Mouse (Mus musculus) layer of hippocampus, adult 2 months (tissue): Measurements from ENCODE around the gene Morn1. TPM values are rescaled to one million over a fixed set of nuclear protein-coding genes. Genes with fewer than 3 reads are reported as not detected.
A peak's percentile ranks its signal among the peaks of the same experiment; 100 is the strongest.

ENCODE experiments used
- DNase-seq, 2 experiments: peaks; one replicate each; pipeline ENCODE4 v3.0.0; 2022; ENCODE audit warnings: low spot score in 2 of 2
- H3K27ac ChIP-seq: fragments of 200-600 bp; 2 replicates; pipeline ENCODE4 v1.8.1; 2022
- H3K4me3 ChIP-seq: fragments of 200-600 bp; 2 replicates; pipeline ENCODE4 v1.8.1; 2022; ENCODE audit warnings: mild to moderate bottlenecking
- CTCF ChIP-seq: fragments of 200-600 bp; conservative IDR thresholded peaks from 2 replicates; pipeline ENCODE4 v1.8.1; 2022; ENCODE audit warnings: antibody characterized with exemption, mild to moderate bottlenecking, moderate library complexity
- long read RNA-seq, 2 experiments: library from polyadenylated mRNA; stranded (forward); transcript quantifications; one replicate each; pipeline ENCODE4 v2.0.0; 2021; ENCODE audit warnings: borderline mapping rate in 2 of 2
- total RNA-seq, 2 experiments: library from RNA; stranded (reverse); gene quantifications; 2 replicates each; pipeline ENCODE4 v1.2.3; 2021

Morn1 gene
- total RNA-seq, result 10 to 100 TPM; 11.8 to 14.0 TPM
- long read RNA-seq, experiment 1, partial matches to known transcripts, result 2 of 7 reads
- long read RNA-seq, experiment 1, other reads (novel, unspliced or antisense), result 5 of 7 reads
- long read RNA-seq, experiment 2, partial matches to known transcripts, result 4 of 10 reads
- long read RNA-seq, experiment 2, other reads (novel, unspliced or antisense), result 4 of 10 reads

DNA sequence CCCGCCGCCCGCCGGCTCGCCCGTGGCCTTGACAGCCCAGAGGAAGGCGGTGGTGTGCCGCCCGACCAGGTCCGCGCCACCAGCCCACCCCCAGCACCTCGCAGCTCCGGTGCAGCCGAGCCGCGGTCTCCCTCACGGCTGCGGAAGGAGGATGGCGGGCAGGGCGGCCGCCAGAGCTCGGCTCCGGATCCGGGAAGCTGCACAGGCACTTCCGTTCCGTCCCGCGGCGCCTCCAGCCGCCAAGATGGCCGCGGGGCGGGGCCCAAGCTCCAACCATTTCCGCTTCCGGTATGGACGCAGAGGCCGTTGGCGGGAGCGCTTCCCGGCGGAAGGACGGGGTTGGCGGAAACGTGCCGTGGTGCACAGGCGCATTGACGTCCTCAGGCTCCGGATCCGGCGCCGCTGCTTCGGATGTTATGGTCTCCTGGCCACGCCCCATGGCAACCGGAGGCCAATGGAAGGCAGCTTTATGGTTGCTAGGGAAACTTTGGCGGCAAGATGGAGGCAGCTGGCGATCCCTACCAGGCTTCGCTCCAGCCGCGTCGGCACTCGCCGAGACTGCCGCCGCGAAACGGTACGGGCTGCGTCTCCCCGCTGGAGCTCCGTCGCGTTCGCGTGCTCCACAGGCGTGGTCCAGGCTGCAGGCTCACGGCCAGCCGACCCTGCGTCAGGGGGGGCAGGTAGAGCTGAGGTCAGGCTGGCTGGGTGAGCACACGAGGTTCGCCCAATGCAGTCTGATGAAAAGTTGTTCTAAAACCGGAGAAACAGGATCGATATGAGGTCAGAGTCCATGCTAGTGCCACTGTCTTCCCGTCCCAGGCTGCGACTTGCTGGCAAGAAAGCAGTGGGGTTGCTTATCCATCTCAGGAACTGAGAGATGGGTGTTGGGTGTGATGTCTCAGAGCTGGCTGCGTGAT is at the start of gene Morn1, which contains the start of gene Rer1:
Gene Morn1, plus strand, starts transcription at position 470 of the 917 bp plus-strand sequence.
Gene Rer1, minus strand, starts transcription at position 275 of the 917 bp plus-strand sequence.
- DNase-seq, result peak; percentile 100
- TF ChIP-seq CTCF, result no peak
- peak within 1 kb of the TSS; percentile 96 for H3K4me3 ChIP-seq
- peak within 1 kb of the TSS; percentile 93 for H3K27ac ChIP-seq

DNA sequence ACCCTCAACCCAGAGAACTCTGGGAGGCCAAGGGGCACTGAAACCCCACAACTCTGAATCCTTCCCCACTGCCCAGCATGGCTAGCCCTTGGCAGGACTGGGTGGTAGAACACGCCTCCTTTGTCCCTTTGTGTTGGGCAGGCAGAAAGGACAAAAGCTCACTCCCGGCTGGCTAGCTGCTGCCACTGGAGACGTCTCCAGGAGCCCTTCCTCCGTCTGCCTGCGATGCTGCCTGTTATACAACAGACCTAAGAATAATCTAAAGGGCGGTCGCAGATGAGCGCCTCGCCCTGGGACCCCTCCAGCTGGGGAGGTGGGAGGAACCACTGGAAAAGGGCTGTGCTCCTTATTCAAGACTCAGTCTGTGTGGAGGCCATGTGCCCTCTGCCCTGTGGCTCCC is 46.2 kb upstream of the Morn1 start:
- H3K27ac ChIP-seq, result peak overlapping the region; percentile 84
- H3K4me3 ChIP-seq, result peak overlapping the region; percentile 34
- no peak for DNase-seq
- no peak for TF ChIP-seq CTCF

DNA sequence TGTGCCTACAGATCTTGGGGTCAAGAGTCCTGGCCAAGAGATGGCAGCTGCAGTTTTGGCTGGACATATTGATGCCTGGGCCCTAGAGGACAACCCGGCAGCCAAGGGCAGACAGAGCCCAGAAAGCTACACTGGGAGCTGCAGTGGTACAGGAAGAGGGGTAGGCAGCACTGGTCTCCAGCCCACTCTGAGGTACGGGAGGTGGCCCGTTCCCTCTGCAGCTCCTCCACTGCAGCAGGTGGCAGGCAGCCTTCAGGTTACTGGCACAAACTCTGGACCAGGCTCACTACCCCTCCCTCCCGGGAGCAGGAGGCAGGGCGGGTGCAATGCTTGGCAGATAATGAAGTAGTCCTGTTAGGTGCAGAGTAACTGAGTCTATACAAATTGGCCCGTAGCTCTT is 45.7 kb upstream of the Morn1 start:
- peak overlapping the region; percentile 34 for H3K4me3 ChIP-seq
- peak overlapping the region; percentile 84 for H3K27ac ChIP-seq
- DNase-seq, result no peak
- no peak for TF ChIP-seq CTCF

DNA sequence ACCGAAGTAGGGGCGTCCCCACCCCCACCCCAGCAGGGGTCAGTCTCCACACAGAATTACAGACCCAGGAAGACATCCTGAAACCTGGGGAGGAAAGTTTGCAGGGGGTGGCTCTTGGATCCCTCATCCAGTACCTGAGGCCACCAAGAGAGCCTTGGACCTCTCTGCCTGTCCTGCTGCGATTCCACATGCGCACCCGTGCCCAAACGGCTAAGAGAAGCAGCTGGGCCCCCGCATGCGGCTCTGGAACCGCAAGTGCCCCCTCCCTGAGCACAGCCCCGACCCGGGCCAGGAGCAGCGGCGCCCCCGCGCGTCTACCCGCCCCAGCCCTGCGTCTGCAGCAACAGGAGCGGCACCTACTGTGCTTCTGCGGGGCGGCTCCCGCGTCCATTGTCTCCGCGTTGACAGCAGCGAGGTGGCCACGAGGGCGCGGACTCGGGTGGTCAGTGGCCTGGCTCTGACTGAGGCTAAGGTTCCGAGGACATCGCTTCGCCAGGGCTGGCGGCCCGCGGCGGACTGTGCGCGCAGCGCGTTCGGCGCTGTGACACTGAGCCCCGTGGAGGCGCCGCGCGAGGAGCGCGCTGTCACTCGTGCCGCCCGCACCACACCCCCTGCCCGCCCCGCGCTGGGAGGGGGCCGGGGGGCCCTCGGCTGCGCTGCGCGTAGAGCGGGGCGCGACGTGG is 43.6 kb upstream of the Morn1 start:
- no peak; the same call in none of the 2 replicates for TF ChIP-seq CTCF
- H3K27ac ChIP-seq, result peak overlapping the region; percentile 85
- DNase-seq, result peak in 1 of 2 experiments; percentile 53

DNA sequence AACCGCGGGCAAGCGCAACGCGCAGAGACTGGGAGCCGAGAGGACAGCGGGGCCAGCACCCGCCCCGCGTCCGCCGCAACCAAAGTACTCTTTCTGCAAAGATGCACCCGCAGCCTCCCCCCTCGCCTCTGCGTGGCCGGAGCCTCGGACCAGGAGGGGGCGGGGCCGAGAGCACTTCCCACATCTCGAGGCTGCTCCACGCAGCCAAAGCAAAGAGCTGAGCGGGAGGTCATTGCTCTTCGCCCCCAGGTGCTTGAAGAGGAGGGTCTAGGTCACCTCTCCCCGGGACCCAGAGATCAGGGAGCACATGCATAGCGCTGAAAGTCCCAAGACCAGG is 43.1 kb upstream of the Morn1 start:
- DNase-seq, result no peak
- H3K27ac ChIP-seq, result peak overlapping the region; percentile 85
- peak overlapping the region; percentile 63 for H3K4me3 ChIP-seq
- no peak for TF ChIP-seq CTCF

More for the DNA sequence above, 43.6 kb upstream of the Morn1 start:
- H3K4me3 ChIP-seq, result peak overlapping the region; percentile 63

DNA sequence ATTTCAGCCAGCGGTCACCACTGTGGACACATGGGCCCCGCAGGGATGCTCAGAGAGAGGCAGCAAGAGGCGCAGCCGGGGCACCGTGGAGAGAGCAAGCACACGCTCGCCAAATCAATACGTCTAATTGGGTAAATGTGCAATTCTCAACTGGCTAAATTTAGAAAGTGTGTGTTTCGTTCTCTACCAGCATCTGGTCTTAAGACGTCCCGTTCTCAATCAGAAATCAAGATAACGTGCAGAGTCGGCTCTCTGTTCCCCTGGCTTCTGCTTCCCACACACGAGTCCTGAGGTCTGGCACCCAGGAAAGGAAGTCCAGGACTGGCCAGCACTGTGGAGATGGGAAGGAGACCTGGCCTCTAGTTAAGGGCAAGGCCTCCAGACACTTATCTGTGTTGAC is 39.7 kb upstream of the Morn1 start:
- TF ChIP-seq CTCF, result no peak
- H3K27ac ChIP-seq, result peak overlapping the region; percentile 24; the same call in 1 of the 2 replicates

DNA sequence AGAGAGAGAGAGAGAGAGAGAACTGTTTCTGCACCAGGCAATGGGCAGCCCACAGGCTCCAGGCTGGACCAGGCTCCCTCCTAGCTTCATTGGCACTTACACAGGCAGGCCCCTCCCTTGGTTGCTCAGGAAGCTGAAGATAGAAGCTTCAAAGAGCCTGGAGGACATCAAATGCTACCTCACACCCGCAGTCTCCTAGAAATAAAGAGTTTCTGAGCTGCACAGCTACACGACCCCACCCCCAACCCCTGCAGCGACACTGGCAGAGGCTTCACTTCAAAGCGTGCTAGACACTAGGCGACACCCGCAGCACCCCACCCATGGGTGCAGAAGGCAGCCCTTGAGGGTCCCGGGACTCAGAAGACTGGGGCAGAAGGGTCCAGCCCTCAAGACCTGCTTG is 36.3 kb upstream of the Morn1 start:
- Histone ChIP-seq H3K27ac (no peak overlapping the region), H3K4me3 (no peak overlapping the region)
- no peak for TF ChIP-seq CTCF
- DNase-seq, result no peak

More for the DNA sequence above, 39.7 kb upstream of the Morn1 start:
- no peak overlapping the region for H3K4me3 ChIP-seq
- DNase-seq, result no peak

DNA sequence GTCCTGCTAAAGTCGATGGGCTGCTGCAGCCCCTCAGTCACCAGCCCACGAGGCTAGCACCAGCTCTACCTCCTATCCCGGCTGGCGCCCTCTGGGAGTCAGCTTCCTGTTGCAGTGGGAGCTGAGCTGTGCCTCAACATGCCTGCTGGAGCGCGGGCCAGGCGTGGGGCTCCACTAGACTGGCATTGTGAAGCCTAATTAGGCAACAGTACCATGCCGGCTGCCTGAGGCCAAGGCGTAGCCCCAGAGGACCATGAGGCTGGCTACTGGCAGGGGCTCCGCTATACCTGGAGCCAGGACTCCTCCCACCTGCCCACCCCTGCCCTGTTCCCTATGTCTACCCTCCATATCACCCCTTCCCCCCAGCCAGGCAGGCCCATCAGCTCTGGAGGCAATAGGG is 29.7 kb upstream of the Morn1 start, which contains the start of gene Plch2:
Gene Plch2, minus strand, starts transcription at position 61 of the 400 bp plus-strand sequence.
- Histone ChIP-seq H3K4me3 (no peak within 1 kb of the TSS), H3K27ac (no peak within 1 kb of the TSS)
- no peak for TF ChIP-seq CTCF
- no peak for DNase-seq

DNA sequence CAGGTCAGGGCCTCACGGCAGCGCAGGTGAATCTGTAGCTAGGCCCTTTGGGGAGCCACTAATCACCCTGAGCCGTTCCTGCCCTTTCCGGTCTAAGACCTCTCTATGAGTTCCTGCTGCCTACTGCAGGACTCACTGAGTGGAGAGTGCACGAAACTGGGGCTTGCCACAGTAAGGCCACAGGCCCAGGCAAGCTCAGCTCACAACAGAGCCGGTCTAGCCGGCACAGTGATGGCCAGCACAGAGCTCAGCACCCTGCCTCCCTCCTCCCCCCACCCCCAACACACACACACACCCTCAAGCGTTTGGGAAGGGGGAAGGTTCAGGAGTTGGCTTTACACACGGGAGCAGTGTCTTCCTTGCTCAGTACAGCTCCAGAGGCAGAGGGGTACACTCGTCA is 28.1 kb upstream of the Morn1 start:
- Histone ChIP-seq H3K4me3 (no peak overlapping the region), H3K27ac (no peak overlapping the region)
- no peak for TF ChIP-seq CTCF
- no peak for DNase-seq

DNA sequence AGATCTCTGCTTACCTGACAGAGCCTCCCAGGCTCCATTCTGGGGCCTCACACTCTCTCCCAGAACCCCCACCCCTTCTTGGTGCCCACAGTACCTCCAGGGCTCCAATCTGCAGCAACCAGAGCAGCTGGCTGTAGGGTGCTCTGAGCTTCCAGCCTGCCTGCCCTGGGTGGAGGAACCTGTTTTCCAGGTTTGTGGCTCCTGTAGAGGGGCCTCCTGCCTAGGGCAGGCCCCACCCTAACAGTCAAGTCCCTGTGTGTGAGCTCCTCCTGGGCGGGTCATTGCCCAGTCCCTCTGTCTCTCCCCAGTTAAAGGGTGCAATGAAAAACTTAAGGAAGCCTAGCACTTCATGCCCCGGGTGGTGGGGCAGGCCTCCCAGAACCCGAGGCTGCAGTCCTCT is 22.5 kb upstream of the Morn1 start:
- no peak for TF ChIP-seq CTCF
- Histone ChIP-seq H3K4me3 (no peak overlapping the region), H3K27ac (no peak overlapping the region)
- no peak for DNase-seq

DNA sequence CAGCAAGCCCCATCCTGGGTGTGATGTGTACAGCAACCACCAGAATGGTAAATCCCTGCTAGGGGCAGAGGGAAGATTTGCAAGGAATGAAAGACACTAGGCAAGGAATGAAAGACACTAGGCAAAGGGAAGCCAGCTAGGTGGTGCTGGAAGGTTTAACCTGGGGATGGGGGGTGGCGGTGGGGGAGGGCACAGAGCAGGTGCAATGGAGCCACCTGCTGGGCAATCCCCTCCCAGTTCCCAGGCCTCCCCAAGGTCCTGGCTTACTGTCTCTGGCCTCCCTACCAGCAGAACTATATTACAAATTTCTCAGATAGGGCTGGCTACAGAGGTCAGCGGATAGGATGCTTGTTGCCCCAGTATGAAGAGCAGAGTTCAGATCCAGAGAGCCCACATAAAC is 21.9 kb upstream of the Morn1 start:
- TF ChIP-seq CTCF, result peak; percentile 30
- DNase-seq, result no peak
- H3K4me3 ChIP-seq, result no peak overlapping the region

DNA sequence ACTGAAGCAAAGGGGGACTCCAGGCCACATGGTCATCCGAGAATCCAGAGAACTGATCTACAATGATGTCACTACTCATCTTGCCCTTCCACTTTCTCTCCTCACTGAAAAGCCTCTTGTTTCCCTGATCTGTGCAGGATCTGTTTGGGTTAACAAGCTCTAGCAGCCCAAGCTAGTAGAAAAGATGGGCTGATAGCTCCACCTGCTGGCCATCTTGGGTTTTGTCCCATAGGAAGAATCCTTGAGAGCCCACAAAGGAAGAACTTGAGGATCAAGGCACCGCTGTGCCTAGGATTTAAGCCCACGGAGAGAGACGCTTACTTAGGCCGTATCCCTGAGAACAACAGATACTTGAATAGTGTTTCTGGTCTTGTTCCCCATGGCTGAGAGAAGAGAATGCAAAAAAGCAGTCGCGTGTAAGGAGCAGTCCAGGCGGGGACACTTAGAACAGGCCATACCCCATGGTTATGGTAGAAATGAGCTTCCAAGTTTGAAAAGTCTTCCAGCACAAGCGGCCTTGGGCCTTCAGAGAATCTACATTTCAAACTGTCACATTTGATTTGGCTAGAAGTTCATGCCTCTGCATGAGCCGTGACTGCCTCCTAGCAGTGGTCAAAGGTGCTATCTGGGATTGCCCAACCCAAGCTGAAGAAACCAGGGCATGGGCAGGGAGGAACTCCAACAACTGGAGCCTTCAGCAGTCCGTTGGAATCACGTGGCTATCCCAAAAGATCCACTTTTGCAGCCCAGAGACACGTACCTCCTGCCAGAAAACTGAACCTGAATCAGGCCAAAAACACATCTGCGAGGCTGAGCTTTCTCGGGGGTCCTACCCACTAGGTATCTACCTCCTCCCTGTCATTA is 20.2 kb upstream of the Morn1 start:
- peak; percentile 95 for TF ChIP-seq CTCF
- Histone ChIP-seq H3K4me3 (peak overlapping the region; percentile 96), H3K27ac (peak overlapping the region; percentile 56)
- peak; percentile 88 to 92 for DNase-seq

More for the DNA sequence above, 21.9 kb upstream of the Morn1 start:
- no peak overlapping the region for H3K27ac ChIP-seq
